Mouse (Mus musculus): ENCODE results near the gene Crcp.

GRCm38 (mm10) chr5:130080051-130080681 is 51.1 kb downstream of the Crcp start:
- TF ChIP-seq GATA1 (IDR thresholded peaks at IDR 0.05; ENCODE audit: borderline replicate concordance, low read length) (no peak), CTCF (IDR thresholded peaks at IDR 0.05; ENCODE audit: low read depth, low read length) (no peak), TAL1 (conservative IDR thresholded peaks at IDR 0.05; ENCODE audit: low read depth, low read length) (no peak), POLR2AphosphoS5 (IDR thresholded peaks at IDR 0.05; ENCODE audit: insufficient replicate concordance, low read depth, low read length) (no peak)

Measured in G1E (cell line).